Mouse (Mus musculus) G1E (cell line): Measurements from ENCODE around the gene Emilin1. TPM values are rescaled to one million over a fixed set of nuclear protein-coding genes. Genes with fewer than 3 reads are reported as not detected.
A peak's percentile ranks its signal among the peaks of the same experiment; 100 is the strongest.

Experiments used
- ATAC-seq: 2 replicates; pipeline ENCODE4 v1.8.0; 2016; ENCODE audit warnings: mild to moderate bottlenecking; ENCODE audit not compliant: insufficient number of reproducible peaks, poor library complexity, low FRiP score, severe bottlenecking; ENCODE audit errors: extremely low read depth
- DNase-seq: peaks from one replicate; pipeline ENCODE4 v3.0.0; 2012; ENCODE audit warnings: low spot score
- H3K27me3 ChIP-seq: 2 replicates; pipeline ENCODE4 v1.6.1; 2012; ENCODE audit warnings: mild to moderate bottlenecking, low read length, inconsistent platforms; ENCODE audit not compliant: insufficient read depth
- H3K36me3 ChIP-seq: replicated peaks from 2 replicates; pipeline ENCODE3; 2012; ENCODE audit warnings: mild to moderate bottlenecking, inconsistent platforms
- H3K4me1 ChIP-seq: 2 replicates; pipeline ENCODE4 v1.6.1; 2012; ENCODE audit warnings: low read depth, low read length, inconsistent platforms, mixed read lengths; ENCODE audit not compliant: insufficient read depth
- H3K4me3 ChIP-seq: 2 replicates; pipeline ENCODE4 v1.5.1; 2012; ENCODE audit warnings: low read depth, mild to moderate bottlenecking, inconsistent platforms, low read length, moderate library complexity, mixed read lengths
- H3K9me3 ChIP-seq: replicated peaks from 2 replicates; pipeline ENCODE4 v1.6.1; 2012; ENCODE audit warnings: inconsistent platforms
- CTCF ChIP-seq: IDR thresholded peaks from 2 replicates; pipeline ENCODE4 v1.5.1; 2012; ENCODE audit warnings: low read depth, low read length, inconsistent platforms, mixed read lengths
- GATA1 ChIP-seq: IDR thresholded peaks from 2 replicates; pipeline ENCODE4 v1.6.1; 2012; ENCODE audit warnings: borderline replicate concordance, low read length, inconsistent platforms, mixed read lengths
- GATA2 ChIP-seq: IDR thresholded peaks from 2 replicates; pipeline ENCODE4 v1.6.1; 2012; ENCODE audit warnings: low read depth, low read length, inconsistent platforms, borderline replicate concordance
- POLR2AphosphoS5 ChIP-seq: IDR thresholded peaks from 2 replicates; pipeline ENCODE4 v1.6.1; 2012; ENCODE audit warnings: low read depth, low read length, inconsistent platforms; ENCODE audit not compliant: insufficient replicate concordance
- TAL1 ChIP-seq: conservative IDR thresholded peaks from 2 replicates; pipeline ENCODE4 v1.6.1; 2012; ENCODE audit warnings: low read depth, low read length, inconsistent platforms, mixed read lengths
- polyA plus RNA-seq: library from polyadenylated mRNA; stranded (reverse); fragments of >175 nt; gene quantifications from 2 replicates; pipeline ENCODE4 v1.2.3, GENCODE M21; 2012
- total RNA-seq, 2 experiments: library from RNA; stranded (forward) in 1 of 2; stranded (reverse) in 1 of 2; fragments of 200-1000 nt in 1 of 2; fragments of >200 nt in 1 of 2; fragmentation: Nextera tagmentation in 1 of 2; gene quantifications; 2 replicates each; pipeline ENCODE4 v1.2.3; 2014 to 2017

Emilin1 gene
- total and polyA plus RNA-seq, 3 experiments, result 0.38 to 2.6 (median 1.3) TPM

GRCm38 (mm10) chr5:30948620-30949019 is 35.4 kb downstream of the Emilin1 start:
- ATAC-seq (no peak), DNase-seq (no peak)
- peaks cover 21% of the 10 kb centered on the region for H3K27me3 ChIP-seq
- no peak overlapping the region for H3K4me3 ChIP-seq
- peaks cover 26% of the 10 kb centered on the region for H3K36me3 ChIP-seq
- TF ChIP-seq TAL1 (no peak), GATA1 (no peak), GATA2 (no peak), POLR2AphosphoS5 (no peak), CTCF (no peak)
- H3K9me3 ChIP-seq, result no peaks in the 10 kb centered on the region
- H3K4me1 ChIP-seq, result peaks cover 38% of the 10 kb centered on the region

- ATAC-seq (peak; percentile 92), DNase-seq (peak; percentile 95)
- no peak for TF ChIP-seq GATA1
- no peak for TF ChIP-seq GATA2
- TF ChIP-seq POLR2AphosphoS5, result no peak
- no peak for TF ChIP-seq TAL1
- no peak for TF ChIP-seq CTCF
- peaks cover 15% of the 10 kb centered on the region for H3K27me3 ChIP-seq
- peaks cover 40% of the 10 kb centered on the region for H3K4me1 ChIP-seq
- H3K36me3 ChIP-seq, result peaks cover 38% of the 10 kb centered on the region
- H3K9me3 ChIP-seq, result no peaks in the 10 kb centered on the region; the same call in 1 of the 2 replicates
- H3K4me3 ChIP-seq, result peak overlapping the region; percentile 75
Observed at GRCm38 (mm10) chr5:30949654-30950326, 36.6 kb downstream of the Emilin1 start.

GRCm38 (mm10) chr5:30950451-30950850 is 37.2 kb downstream of the Emilin1 start:
- ATAC-seq, result no peak
- peak overlapping the region; percentile 75 for H3K4me3 ChIP-seq
- H3K4me1 ChIP-seq, result peaks cover 39% of the 10 kb centered on the region
- peaks cover 9% of the 10 kb centered on the region for H3K27me3 ChIP-seq
- peaks cover 44% of the 10 kb centered on the region for H3K36me3 ChIP-seq
- DNase-seq, result no peak
- H3K9me3 ChIP-seq, result peaks cover 3% of the 10 kb centered on the region
- TF ChIP-seq POLR2AphosphoS5 (no peak), TAL1 (no peak), CTCF (no peak), GATA2 (no peak), GATA1 (no peak)

GRCm38 (mm10) chr5:30950922-30951321 is 37.7 kb downstream of the Emilin1 start:
- peaks cover 49% of the 10 kb centered on the region for H3K36me3 ChIP-seq
- H3K27me3 ChIP-seq, result peaks cover 5% of the 10 kb centered on the region
- DNase-seq (no peak), ATAC-seq (no peak)
- peaks cover 8% of the 10 kb centered on the region for H3K9me3 ChIP-seq
- H3K4me1 ChIP-seq, result peaks cover 38% of the 10 kb centered on the region
- no peak overlapping the region for H3K4me3 ChIP-seq
- TF ChIP-seq GATA1 (no peak), POLR2AphosphoS5 (no peak), CTCF (no peak), GATA2 (no peak), TAL1 (no peak)

GRCm38 (mm10) chr5:30951706-30952105 is 38.5 kb downstream of the Emilin1 start:
- no peak for TF ChIP-seq GATA1
- no peak for TF ChIP-seq CTCF
- TF ChIP-seq TAL1, result no peak

GRCm38 (mm10) chr5:30952551-30952950 is 39.3 kb downstream of the Emilin1 start:
- H3K27me3 ChIP-seq, result no peaks in the 10 kb centered on the region; the same call in 1 of the 2 replicates
- TF ChIP-seq POLR2AphosphoS5 (no peak), GATA2 (no peak), GATA1 (no peak), TAL1 (no peak)
- H3K9me3 ChIP-seq, result peaks cover 14% of the 10 kb centered on the region
- no peak for DNase-seq
- H3K4me3 ChIP-seq, result no peak overlapping the region
- ATAC-seq, result no peak
- peaks cover 55% of the 10 kb centered on the region for H3K36me3 ChIP-seq
- peaks cover 39% of the 10 kb centered on the region for H3K4me1 ChIP-seq

More at GRCm38 (mm10) chr5:30951706-30952105, 38.5 kb downstream of the Emilin1 start:
- Histone ChIP-seq H3K27me3 (peaks cover 2% of the 10 kb centered on the region; the same call in 1 of the 2 replicates), H3K4me3 (no peak overlapping the region), H3K36me3 (peaks cover 52% of the 10 kb centered on the region), H3K4me1 (peaks cover 38% of the 10 kb centered on the region), H3K9me3 (peaks cover 10% of the 10 kb centered on the region)
- no peak for DNase-seq
- no peak for ATAC-seq

GRCm38 (mm10) chr5:30954065-30954464 is 40.9 kb downstream of the Emilin1 start:
- Histone ChIP-seq H3K4me3 (no peak overlapping the region), H3K9me3 (peaks cover 22% of the 10 kb centered on the region), H3K36me3 (peaks cover 70% of the 10 kb centered on the region), H3K27me3 (no peaks in the 10 kb centered on the region), H3K4me1 (peaks cover 48% of the 10 kb centered on the region)
- TF ChIP-seq CTCF (no peak), TAL1 (no peak), GATA2 (no peak), POLR2AphosphoS5 (no peak)
- ATAC-seq (no peak), DNase-seq (no peak)
